Mouse (Mus musculus) lung, postnatal 0 days (tissue): ENCODE data around the gene A3galt2. TPM values are rescaled to one million over a fixed set of nuclear protein-coding genes. Genes with fewer than 3 reads are reported as not detected.

Experiments
- ATAC-seq: fragments of 200-750 bp; cut with Nextera tagmentation; 2 replicates; pipeline ENCODE4 v1.8.0; 2017; ENCODE audit warnings: moderate library complexity
- DNase-seq: peaks from one replicate; pipeline ENCODE4 v3.0.0-alpha.2; 2016; ENCODE audit warnings: low spot score
- H3K27ac ChIP-seq: fragments of 300-500 bp; sonication (generic); 2 replicates; pipeline ENCODE4 v1.5.1; 2014; ENCODE audit warnings: antibody characterized with exemption, mild to moderate bottlenecking, low read length, mixed read lengths
- H3K27me3 ChIP-seq: fragments of 300-500 bp; sonication (generic); replicated peaks from 2 replicates; pipeline ENCODE4 v1.6.1; 2014; ENCODE audit warnings: low read length, mixed read lengths; ENCODE audit not compliant: insufficient read depth
- H3K36me3 ChIP-seq: fragments of 300-500 bp; sonication (generic); 2 replicates; pipeline ENCODE4 v1.6.1; 2014; ENCODE audit warnings: low read length, mixed read lengths; ENCODE audit not compliant: insufficient read depth
- H3K4me1 ChIP-seq: fragments of 300-500 bp; sonication (generic); 2 replicates; pipeline ENCODE4 v1.6.1; 2014; ENCODE audit warnings: antibody characterized with exemption, low read depth, low read length, mixed read lengths; ENCODE audit not compliant: insufficient read depth
- H3K4me2 ChIP-seq: fragments of 300-500 bp; sonication (generic); replicated peaks from 2 replicates; pipeline ENCODE4 v1.6.1; 2014; ENCODE audit warnings: low read depth, mild to moderate bottlenecking, low read length, moderate library complexity, mixed read lengths
- H3K4me3 ChIP-seq: fragments of 300-500 bp; sonication (generic); 2 replicates; pipeline ENCODE4 v1.5.1; 2014; ENCODE audit warnings: low read depth, low read length
- H3K9ac ChIP-seq: fragments of 300-500 bp; sonication (generic); replicated peaks from 2 replicates; pipeline ENCODE4 v1.6.1; 2014; ENCODE audit warnings: low read depth, mild to moderate bottlenecking
- H3K9me3 ChIP-seq: fragments of 300-500 bp; sonication (generic); 2 replicates; pipeline ENCODE4 v1.6.1; 2016; ENCODE audit warnings: low read length, mixed read lengths
- CTCF ChIP-seq: IDR thresholded peaks from 2 replicates; pipeline ENCODE4 v1.5.1; 2016; ENCODE audit warnings: antibody characterized with exemption, mild to moderate bottlenecking
- EP300 ChIP-seq: IDR thresholded peaks from 2 replicates; pipeline ENCODE4 v1.6.1; 2016; ENCODE audit warnings: antibody characterized with exemption, mild to moderate bottlenecking, control low read depth
- WGBS: fragments of 180-500 bp; shearing (Covaris S2); extraction: QIAGEN DNeasy Blood & Tissue Kit; methylation state at CpG from one replicate; pipeline ENCODE4 v1.1.7; 2014; 5-methylcytosine and 5-hydroxymethylcytosine counted together
- polyA plus RNA-seq: library from polyadenylated mRNA; unstranded; fragments of >200 nt; fragmentation: Nextera tagmentation; extraction: Ambion mirVana; gene quantifications from 2 replicates; pipeline ENCODE4 v1.2.1, GENCODE M21; 2015

The A3galt2 gene
- polyA plus RNA-seq, 1 experiment from 2014 or later, result 0.04 TPM

- H3K4me3 ChIP-seq, result no peak overlapping the region
- TF ChIP-seq CTCF (no peak), EP300 (no peak)
- no peaks in the 10 kb centered on the region for H3K4me1 ChIP-seq
- no peaks in the 10 kb centered on the region for H3K36me3 ChIP-seq
- DNase-seq (no peak), ATAC-seq (no peak)
- H3K27ac ChIP-seq, result no peak overlapping the region
- no peak overlapping the region for H3K9ac ChIP-seq
- 68% methylated on average over 6 of the region's 6 CpGs for WGBS
- no peaks in the 10 kb centered on the region for H3K9me3 ChIP-seq
- no peak overlapping the region for H3K4me2 ChIP-seq
- H3K27me3 ChIP-seq, result no peaks in the 10 kb centered on the region
These were observed 4.9 kb downstream of the A3galt2 start for GRCm38 (mm10) chr4:128760029-128760428.

GRCm38 (mm10) chr4:128766929-128767328, 11.8 kb downstream of the A3galt2 start:
- H3K27ac ChIP-seq, result no peak overlapping the region
- ATAC-seq (no peak), DNase-seq (no peak)
- H3K4me1 ChIP-seq, result 0 out of 2 replicates have a peak, but pooled peaks cover 4% of the 10 kb centered on the region
- no peak overlapping the region for H3K4me2 ChIP-seq
- no peaks in the 10 kb centered on the region for H3K27me3 ChIP-seq
- no peaks in the 10 kb centered on the region for H3K9me3 ChIP-seq
- no peak for TF ChIP-seq EP300
- no peak overlapping the region for H3K9ac ChIP-seq
- H3K36me3 ChIP-seq, result no peaks in the 10 kb centered on the region
- no peak overlapping the region for H3K4me3 ChIP-seq
- 81% methylated on average over 20 of the region's 20 CpGs for WGBS

- ATAC-seq, result no peak
- TF ChIP-seq CTCF (no peak), EP300 (no peak)
- Histone ChIP-seq H3K9me3 (no peaks in the 10 kb centered on the region), H3K4me2 (no peak overlapping the region), H3K36me3 (no peaks in the 10 kb centered on the region), H3K9ac (no peak overlapping the region), H3K4me1 (0 out of 2 replicates have a peak, but pooled peaks cover 4% of the 10 kb centered on the region), H3K4me3 (no peak overlapping the region), H3K27ac (no peak overlapping the region), H3K27me3 (no peaks in the 10 kb centered on the region)
- no peak for DNase-seq
- 54% methylated on average over 13 of the region's 13 CpGs for WGBS
These were observed 13.0 kb downstream of the A3galt2 start for GRCm38 (mm10) chr4:128768120-128768519.

- no peak for TF ChIP-seq CTCF
- TF ChIP-seq EP300, result peak; percentile 95
- peak; percentile 46 for DNase-seq
- 0 out of 2 replicates have a peak, but pooled peaks cover 3% of the 10 kb centered on the region for H3K36me3 ChIP-seq
- no peaks in the 10 kb centered on the region for H3K9me3 ChIP-seq
- peak overlapping the region; percentile 69 for H3K27ac ChIP-seq
- no peak overlapping the region for H3K4me2 ChIP-seq
- peak; percentile 69 for ATAC-seq
- 0 out of 2 replicates have a peak, but pooled peaks cover 4% of the 10 kb centered on the region for H3K4me1 ChIP-seq
- H3K4me3 ChIP-seq, result no peak overlapping the region
- no peaks in the 10 kb centered on the region for H3K27me3 ChIP-seq
- WGBS, result 59% methylated on average over 13 of the region's 13 CpGs
- no peak overlapping the region for H3K9ac ChIP-seq
These were observed 14.6 kb downstream of the A3galt2 start for GRCm38 (mm10) chr4:128769569-128770355.

- no peak overlapping the region for H3K27ac ChIP-seq
- 0 out of 2 replicates have a peak, but pooled peaks cover 4% of the 10 kb centered on the region for H3K4me1 ChIP-seq
- H3K9me3 ChIP-seq, result no peaks in the 10 kb centered on the region
- no peaks in the 10 kb centered on the region for H3K27me3 ChIP-seq
- TF ChIP-seq EP300 (no peak), CTCF (no peak)
- DNase-seq (no peak), ATAC-seq (peak; percentile 29; the same call in 1 of the 2 replicates)
- H3K4me3 ChIP-seq, result no peak overlapping the region
- H3K4me2 ChIP-seq, result no peak overlapping the region
- 73% methylated on average over 5 of the region's 5 CpGs for WGBS
- no peak overlapping the region for H3K9ac ChIP-seq
- H3K36me3 ChIP-seq, result 0 out of 2 replicates have a peak, but pooled peaks cover 3% of the 10 kb centered on the region
These were observed 15.5 kb downstream of the A3galt2 start for GRCm38 (mm10) chr4:128770698-128771097.

GRCm38 (mm10) chr4:128773820-128774219, 18.7 kb downstream of the A3galt2 start:
- ATAC-seq (no peak), DNase-seq (no peak)
- no peaks in the 10 kb centered on the region for H3K27me3 ChIP-seq
- no peak overlapping the region for H3K9ac ChIP-seq
- 0 out of 2 replicates have a peak, but pooled peaks cover 4% of the 10 kb centered on the region for H3K4me1 ChIP-seq
- no peaks in the 10 kb centered on the region for H3K9me3 ChIP-seq
- H3K27ac ChIP-seq, result no peak overlapping the region
- TF ChIP-seq EP300, result no peak
- no peak for TF ChIP-seq CTCF
- H3K4me2 ChIP-seq, result no peak overlapping the region
- 83% methylated on average over 11 of the region's 11 CpGs for WGBS
- H3K36me3 ChIP-seq, result peaks cover 10% of the 10 kb centered on the region; the same call in 1 of the 2 replicates
- H3K4me3 ChIP-seq, result no peak overlapping the region
